Mouse (Mus musculus) ES-CJ7 (cell line): Measurements from ENCODE around the gene Myo1c.
A peak's percentile ranks its signal among the peaks of the same experiment; 100 is the strongest.

Experiments
- DNase-seq: peaks from one replicate; pipeline ENCODE4 v3.0.0; 2011; ENCODE audit warnings: low read depth, low spot score

The Myo1c gene

DNA sequence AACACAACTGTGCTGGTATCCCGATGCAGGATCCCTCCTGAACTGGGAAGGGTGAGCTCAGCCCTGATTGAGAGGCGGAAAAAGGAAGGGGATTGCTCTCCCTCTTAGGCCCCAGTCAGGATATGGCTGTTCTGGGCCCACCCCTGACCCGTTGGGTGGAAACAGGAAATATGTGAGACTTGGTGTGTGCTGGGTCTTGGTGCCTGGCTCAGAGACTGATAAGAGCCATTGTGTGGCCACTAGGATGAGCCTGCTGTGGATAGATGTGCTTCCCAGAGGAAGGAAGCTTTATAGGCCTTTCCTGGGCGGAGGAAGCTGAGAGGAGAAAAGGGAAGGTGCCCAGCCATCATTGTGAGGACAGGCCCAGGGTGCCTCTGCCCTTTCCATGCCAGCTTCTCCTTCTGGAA is 1.1 kb upstream of the Myo1c start:
- no peak for DNase-seq

DNA sequence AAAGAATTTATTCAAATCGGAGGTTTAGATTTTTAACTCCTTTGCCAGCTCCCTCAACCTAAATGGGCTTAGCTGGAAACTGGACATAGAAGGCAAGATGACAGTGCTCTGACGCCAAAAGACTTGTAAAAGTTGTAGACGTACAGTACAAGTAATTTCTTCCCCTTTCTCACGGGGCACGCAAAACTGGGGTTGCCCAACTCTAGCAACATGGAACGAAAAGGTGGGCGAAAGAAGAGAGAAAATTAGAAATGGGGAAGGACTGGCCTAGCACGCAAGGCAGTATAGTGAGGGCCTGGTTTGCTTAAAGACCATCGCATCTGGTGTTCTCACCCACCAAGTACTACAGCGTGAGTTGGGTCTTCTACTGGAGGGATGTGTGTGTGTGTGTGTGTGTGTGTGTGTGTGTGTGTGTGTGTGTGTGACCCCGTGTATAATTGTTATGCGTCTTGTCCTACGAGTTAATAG is 688 bp downstream of the Myo1c start:
- DNase-seq = no peak

DNA sequence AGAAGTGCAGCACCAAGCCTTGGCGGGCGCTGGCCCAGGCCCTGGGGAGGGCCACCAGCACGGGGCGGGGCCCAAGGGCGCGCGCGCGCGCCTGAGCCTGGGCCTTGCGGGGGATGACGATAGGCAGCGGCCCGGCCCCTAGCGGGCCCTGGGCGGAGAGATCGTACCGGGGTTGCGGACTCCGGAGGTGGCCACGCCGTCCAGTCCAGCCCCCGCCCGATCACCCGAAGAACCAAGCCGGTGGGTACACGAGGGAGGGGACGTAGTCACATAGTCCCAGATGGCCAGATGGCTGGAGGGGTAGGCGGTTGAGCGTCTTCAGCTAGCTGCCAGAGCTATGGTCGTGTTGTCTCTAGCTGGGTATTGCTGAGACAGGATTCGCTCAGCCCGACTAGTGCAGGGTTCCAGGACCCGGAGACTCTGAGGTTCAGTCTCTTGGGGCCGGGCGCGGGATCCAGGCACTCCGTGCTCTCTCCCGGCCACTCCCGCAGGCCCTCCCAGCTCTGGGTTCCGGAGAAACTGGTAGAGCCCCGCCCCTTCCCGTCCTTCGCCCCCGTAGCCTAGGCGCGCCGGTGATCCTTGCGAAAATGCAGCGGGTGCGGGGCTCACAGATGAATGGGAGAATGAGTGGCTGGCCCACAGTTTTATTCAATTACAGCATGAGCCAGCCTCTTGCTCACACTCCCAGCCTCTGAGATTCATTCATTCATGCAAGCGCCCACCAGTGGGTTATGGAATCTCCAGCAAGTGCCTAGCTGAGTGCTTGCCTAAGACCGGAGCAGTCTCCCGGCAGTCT is 1.3 kb downstream of the Myo1c start:
- peak; percentile 44 for DNase-seq

DNA sequence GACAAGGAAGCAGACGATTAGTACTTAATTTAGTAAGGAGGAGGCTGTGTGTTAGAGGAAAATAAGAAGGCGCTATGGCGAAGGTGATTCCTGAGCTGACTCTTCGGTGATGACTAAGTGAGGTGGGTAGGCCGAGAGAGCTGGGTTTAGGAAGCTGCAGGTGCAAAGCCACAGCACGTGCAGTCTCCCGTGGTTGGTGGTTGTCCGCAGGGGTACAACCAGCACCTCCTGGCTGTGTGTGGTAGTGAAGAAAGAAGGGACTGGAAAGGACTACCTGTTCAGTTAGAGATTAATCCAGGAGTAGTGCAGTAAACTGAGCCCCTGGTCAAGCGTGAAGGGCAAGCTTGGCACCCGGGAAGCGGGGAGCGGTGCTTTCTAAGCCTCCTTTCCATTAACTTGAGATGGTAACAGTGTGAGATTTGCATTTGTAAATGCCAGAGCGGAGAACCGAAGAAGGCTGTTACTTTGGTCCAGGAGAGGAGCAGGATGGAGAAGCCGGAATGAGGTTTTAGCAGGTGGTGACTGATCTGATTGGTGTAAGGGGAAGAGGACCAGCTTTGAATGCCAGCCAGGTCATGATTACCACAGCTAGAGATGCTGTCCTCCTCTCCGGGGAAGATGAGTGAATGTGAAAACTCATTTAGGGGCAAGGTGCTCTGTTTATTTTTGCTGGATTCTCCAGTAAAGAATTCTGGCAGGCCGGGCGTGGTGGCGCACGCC is 2.1 kb downstream of the Myo1c start:
- DNase-seq = peak; percentile 51

DNA sequence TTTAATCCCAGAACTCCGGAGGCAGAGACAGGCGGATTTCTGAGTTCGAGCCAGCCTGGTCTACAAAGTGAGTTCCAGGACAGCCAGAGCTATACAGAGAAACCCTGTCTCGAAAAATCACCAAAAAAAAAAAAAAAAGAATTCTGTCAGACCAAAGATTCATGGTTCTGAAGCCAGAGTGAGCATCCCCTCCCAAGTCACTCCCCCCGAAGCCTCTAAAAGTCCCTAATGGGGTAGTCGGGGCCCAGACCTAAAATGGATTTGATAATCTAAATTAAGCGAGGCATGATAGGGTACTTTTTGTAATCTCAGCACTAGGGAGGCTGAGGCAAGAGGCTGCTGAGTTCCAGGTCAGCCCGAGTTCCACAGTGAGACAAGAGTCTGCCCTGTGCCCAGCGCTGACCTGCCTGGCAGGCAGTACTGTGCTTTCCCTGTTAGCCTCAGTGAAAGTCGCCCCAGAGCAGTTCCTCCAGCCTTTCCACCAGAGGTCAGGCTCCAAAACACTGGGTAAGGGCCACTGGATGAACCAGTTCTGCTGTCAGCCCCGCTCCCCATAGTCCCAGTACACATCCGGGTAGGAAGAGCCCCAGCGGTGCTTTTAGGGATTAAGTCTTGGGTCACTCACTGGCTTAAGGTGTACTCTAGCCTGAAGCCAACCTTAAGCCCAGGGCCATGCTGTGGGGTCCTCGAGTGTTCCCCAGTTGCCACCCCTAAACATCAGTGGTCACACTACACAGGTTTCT is 2.8 kb downstream of the Myo1c start:
- DNase-seq = peak; percentile 35

DNA sequence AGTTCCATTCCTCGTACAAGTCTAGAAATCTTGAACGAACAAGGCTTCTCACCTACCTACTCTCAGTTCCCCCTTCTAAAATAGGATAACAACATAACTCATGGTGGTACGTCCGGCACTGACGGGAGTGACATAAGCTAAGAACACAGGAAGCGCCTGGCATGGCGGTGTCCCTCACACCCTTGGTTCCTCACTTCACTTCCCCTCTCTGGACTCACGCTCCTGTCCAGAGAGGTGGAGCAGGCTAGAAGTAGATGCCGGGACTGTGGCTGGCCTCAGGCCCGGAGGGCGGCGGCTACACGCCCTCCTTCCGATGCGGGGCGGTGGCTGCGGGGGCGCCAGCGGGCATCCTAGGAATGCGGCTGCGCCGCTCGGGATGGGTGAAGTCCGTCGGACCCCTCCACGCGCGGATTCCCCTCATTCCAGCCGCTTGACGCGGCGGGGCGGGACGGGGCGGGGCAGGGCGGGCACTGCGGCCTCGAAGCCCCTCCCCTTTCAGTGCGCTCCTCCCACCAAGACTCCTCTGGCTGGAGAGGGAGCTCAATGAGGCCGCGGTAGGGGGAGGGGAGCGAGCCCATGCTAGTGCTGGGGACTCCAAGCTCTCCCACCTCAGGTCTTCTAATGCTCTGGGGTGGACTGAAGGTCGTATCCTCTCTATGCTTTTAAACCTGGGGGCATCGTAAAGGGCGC is 3.6 kb downstream of the Myo1c start:
- DNase-seq = peak; percentile 90

DNA sequence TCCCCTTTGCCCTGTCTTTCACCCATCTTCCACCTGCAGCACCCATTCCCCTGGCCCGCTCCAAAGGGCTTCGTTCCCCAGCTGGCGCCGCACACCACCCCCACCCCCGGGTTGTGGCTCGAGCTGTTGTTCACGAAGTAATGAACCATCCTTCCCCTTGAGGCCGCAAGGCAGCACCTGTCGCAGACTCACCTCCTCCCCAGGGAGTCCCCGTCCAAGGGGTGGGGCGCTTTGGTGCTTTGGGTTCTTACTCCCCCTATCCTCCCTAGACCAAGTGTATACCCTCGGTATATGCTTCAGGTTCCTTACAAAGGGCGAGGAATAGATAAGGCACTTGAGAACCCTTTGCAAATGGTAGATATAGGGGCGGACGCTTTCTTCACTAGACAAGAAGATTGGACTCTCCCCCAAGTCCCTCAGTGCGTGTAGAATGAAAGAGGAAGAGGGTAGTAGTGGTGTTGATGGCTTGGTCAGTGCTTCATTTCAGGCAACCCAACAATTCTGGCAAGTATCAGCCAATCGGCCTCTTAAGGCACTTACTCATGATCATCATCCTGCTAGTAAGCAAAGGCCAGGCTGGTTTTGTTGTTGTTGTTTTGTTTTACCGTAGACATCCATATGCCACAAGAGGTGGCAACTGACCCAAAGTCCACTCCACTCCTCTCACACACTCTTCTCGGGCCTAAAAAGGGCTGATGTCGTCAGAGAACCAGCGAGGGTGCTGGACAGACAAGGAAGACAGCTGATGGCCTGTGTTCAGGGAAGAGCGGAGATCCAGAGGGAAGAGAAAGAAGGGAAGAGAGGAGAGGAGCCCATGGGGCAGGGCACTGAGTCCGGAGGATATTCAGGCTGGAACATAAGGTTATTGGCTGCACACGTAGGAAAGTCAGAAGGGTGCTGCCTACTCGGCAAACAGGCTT is 4.4 kb downstream of the Myo1c start:
- DNase-seq = no peak

DNA sequence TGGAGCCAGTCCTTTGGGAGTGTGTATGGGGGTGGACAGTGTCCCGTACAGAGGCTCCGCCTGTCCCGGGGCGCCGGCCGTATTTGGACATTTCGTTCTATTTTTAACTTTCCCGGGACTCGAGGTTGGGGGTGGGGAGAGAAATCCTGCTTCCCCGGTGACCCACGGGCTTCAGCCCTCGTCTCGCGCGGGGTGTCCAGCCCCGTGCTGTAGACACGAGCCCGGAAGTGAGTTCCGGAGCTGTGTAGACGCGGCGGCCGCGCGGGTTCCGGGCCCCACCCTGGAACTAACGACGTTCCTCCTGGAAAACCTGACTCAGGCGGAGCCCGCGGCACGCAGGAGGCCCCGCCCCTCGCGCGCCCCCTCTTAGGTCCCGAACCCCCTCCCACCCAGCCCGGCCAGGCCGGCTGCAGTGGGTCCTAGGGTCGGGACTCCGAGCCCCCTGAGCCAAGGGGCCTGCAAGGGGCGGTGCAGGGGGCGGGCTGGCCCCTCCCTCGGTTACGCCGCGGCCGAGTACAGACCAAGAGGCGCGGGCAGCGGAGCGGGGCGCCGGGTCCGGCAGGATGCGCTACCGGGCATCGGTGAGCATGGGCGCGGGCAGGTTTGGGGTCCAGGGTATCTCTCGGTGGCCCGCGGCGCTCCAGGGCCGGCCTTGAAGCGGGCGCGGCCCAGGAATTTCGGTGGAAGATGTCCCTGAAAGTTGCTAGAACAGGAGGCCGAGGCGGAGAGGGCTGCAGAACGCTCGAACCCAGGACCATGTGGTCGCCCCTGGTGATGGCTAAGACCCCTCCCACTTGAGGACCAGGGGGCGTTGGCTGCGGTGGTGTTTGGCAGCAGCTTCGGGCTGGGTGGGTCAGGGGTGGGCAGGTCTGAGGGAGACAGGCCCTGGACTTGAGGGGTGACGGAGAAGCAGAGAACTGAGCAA is 5.6 kb downstream of the Myo1c start:
- DNase-seq = peak; percentile 66

DNA sequence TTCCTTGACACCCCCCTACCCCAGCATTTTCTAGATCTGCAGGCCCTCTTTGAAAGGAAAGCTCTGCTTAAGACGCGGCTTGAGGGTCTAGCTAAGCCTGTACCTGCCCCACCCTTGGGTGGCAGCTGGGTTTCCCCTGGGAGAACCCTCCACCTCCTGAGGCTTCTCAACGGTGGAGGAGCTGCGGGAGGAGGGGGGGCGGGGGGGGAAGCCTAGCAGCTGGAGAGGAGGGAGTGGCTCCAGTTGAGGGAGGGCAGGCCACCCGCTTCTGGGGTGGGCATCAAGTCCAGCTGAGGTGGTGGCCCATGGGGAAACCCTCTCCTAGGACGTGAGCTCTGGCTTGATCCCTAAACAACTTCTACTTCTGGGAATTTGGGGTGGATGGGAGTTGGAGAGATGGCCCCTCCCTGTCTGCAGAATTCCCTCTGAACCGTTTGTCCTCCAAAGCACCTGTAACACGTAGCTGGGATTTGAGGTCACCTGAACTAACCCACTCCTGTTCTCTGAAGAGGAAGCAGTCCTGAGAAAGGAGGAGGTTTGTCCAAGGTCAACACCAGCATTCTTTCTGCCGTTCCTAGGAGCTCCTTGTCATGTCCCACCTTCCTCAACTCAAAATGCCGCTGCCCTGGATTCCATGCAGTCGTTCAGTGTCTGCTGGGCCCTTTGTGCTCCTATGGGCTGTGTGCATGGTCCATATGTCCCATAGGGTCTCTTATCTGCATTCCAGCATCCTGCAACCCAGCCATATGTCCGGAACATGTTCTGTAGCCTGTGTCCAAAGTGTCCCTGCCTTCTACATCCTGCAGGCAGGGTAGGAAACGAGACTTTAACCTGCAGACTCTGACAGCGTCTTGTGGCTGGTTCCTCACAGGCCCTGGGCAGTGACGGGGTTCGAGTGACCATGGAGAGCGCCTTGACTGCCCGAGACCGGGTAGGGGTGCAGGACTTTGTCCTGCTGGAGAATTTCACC is 6.6 kb downstream of the Myo1c start:
- peak; percentile 58 for DNase-seq

DNA sequence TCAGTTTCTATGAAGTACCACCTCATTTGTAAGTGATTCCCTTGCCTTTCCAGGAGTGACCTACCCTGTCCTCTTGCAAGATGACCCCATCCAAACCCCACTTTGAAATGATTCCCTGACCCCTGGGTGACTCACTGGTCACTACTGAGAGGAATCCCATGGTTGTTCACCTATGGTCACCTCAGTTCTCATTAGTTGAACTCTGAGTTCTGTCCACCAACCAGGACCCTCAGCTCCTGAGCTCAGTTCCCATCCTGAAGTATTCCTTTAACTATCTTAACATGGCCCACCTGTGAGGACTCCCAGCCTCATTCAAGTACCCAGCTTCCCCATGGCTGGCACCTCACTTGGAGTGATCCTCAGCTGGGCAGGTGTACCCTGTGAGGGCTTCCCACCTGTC is 7.5 kb downstream of the Myo1c start:
- no peak for DNase-seq

DNA sequence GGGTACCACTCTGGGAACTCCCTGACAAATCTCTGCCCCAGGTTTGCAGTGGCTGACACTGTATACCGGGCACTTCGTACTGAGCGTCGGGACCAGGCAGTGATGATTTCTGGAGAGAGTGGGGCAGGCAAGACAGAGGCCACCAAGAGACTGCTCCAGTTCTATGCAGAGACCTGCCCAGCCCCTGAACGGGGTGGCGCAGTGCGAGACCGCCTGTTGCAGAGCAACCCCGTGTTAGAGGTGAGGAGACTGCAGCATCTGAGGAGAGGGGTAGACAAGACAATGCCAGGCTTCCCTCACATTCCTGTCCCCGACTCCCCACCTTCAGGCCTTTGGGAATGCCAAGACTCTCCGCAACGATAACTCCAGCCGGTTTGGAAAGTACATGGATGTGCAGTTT is 8.0 kb downstream of the Myo1c start:
- DNase-seq = no peak

DNA sequence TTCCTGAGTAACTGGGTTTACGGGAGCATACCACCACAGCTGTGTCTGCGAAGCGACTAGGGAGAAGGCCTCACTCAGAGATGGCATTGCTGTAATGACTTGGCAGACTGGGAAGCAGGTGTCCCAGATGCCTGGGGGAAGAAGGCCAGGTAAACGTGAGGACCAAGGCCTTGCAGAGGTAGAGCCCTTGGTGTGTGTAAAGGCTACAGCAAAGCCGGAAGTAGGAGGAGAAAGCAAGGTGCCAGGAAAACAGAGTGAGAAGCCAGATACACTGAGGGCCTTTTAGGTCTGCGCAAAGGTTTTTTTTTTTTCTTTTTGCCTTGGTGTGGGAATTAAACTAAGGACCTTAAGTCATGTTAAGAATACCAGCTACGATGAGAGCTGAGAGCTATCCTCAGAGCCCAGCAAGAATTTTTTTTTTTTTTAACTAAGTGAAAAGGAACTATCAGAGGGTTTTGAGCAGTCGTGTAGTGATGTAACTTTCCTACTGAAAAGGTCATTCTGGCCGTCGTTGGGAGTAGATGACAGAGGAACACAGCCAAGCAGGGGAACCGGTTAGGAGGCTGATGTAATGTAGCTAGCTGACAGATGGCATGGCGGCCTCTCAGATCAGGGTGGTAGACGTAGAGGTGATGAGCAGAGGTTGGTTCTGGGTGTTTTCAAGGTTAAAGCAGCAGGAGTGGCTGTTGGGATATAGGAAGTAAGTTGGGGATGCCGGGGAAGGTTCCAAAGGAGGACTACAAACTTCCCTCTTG is 8.9 kb downstream of the Myo1c start:
- no peak for DNase-seq

DNA sequence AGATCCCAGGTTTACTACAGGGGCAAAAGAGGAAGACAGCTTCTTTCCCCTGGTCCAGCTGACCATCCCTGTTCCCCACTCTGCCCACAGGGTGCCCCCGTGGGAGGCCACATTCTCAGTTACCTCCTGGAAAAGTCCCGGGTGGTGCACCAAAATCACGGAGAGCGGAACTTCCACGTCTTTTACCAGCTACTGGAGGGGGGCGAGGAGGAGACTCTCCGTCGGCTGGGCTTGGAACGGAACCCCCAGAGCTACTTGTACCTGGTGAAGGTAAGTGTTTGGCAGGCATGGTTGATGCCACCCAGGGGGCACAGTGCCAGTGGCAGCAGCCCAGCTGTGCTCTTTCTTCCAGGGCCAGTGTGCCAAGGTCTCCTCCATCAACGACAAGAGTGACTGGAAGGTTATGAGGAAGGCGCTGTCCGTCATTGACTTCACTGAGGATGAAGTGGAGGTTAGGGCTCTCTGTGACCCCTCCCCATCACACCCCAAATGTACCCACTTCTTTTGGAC is 9.8 kb downstream of the Myo1c start:
- DNase-seq = no peak

DNA sequence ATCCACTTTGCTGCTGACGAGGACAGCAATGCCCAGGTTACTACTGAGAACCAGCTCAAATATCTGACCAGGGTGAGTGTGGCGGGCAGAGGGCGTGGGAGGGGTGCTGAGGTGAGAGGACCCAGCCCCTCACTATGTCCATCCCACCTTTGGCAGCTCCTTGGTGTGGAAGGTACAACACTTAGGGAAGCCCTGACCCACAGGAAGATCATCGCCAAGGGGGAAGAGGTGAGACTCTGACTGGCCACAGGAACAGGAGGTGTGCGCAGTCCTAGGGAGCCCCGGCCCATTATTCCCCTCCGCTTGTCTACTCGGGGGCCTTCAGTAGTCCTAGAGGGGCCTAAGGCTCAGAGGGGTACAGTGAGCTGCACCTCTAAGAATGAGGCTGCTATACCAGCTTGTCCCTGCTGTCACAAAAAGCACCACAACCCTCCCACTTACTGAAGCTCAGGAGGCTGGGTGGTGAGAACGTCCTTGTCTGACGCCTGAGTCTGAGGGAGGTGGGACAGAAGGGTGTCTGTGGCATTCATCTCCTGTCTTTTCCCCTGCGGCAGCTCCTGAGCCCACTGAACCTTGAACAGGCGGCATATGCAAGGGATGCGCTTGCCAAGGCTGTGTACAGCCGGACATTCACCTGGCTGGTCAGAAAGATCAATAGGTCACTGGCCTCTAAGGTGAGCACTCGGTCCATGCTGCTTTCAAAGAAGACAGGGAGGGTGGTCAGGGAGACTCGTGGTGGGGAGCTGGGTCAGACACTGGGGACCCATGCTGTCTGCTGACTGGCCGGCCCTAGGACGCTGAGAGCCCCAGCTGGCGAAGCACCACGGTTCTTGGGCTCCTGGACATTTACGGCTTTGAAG is 10.9 kb downstream of the Myo1c start:
- DNase-seq = no peak

DNA sequence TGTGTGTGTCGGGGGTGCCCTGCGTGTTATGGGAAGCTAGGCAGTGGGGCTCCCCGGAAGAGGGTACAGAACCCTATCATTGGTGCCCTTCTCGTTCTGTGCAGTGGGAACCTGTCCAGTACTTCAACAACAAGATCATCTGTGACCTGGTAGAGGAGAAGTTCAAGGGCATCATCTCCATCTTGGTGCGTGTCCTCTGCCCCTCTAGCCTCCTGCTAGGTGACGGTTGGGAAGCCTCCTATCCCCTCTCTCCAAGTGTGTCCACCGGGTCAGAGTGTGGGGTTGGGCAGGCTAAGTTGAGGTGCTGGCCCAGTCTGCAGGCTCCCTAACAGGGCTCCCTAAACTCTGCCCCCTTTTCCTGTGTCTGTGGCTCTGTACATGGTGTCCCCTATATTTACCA is 11.8 kb downstream of the Myo1c start:
- DNase-seq = no peak

DNA sequence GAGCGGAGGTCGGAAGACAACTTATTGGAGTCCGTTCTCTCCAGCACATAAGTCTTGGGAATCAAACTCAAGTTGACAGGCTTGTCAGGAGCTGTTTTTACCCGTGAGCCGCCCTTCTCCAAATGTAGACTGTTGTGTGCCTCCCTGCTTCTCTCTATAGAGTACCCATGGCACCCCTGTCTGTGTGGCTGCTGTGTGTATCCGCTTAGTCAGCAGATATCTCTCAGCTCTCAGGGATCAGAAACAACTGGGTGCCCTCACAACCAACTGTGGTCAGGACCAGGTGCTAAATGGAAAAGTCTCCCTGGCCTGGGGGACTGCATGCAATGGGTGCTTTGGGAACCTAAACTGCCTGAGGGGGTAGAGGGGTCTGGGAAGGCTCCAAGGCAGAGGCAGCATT is 16.0 kb downstream of the Myo1c start:
- no peak for DNase-seq

DNA sequence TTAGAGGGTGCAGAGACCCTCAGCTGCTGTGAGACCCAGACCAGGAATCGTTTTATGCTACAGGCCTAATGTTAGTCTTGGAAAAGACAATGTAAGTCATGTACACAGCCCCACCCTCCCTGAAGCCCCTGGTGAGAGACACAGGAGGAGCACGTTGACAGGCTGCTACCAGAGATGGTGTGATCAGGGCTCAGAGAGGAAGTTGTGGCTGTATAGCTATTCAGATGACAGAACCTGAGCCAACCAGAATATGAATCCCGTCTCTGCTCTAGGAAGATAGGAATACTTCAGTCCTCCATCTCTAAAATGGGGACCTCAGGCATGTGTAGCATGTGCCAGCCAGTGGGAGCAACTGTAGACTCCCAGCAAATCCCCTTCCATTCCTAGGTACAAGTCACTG is 18.3 kb downstream of the Myo1c start:
- no peak for DNase-seq
